Mouse (Mus musculus) hindbrain, embryonic 15.5 days (tissue): ENCODE data around the gene Col6a2. TPM values are rescaled to one million over a fixed set of nuclear protein-coding genes. Genes with fewer than 3 reads are reported as not detected.

Experiments used
- ATAC-seq: fragments of 200-750 bp; cut with Nextera tagmentation; 2 replicates; pipeline ENCODE4 v1.8.0; 2017; ENCODE audit warnings: low read depth, moderate number of reproducible peaks, moderate TSS enrichment; ENCODE audit not compliant: low FRiP score
- H3K27ac ChIP-seq: fragments of 300-500 bp; sonication (generic); replicated peaks from 2 replicates; pipeline ENCODE4 v1.5.1; 2015; ENCODE audit warnings: mild to moderate bottlenecking, inconsistent platforms
- H3K27me3 ChIP-seq: fragments of 300-500 bp; sonication (generic); 2 replicates; pipeline ENCODE4 v1.6.1; 2015; ENCODE audit warnings: control low read depth, inconsistent platforms
- H3K36me3 ChIP-seq: fragments of 300-500 bp; sonication (generic); 2 replicates; pipeline ENCODE4 v1.6.1; 2015; ENCODE audit warnings: control low read depth, inconsistent platforms
- H3K4me1 ChIP-seq: fragments of 300-500 bp; sonication (generic); replicated peaks from 2 replicates; pipeline ENCODE4 v1.6.1; 2015; ENCODE audit warnings: control low read depth, inconsistent platforms
- H3K4me2 ChIP-seq: fragments of 300-500 bp; sonication (generic); 2 replicates; pipeline ENCODE4 v1.6.1; 2015; ENCODE audit warnings: moderate library complexity, mild to moderate bottlenecking, inconsistent platforms
- H3K4me3 ChIP-seq: fragments of 300-500 bp; sonication (generic); 2 replicates; pipeline ENCODE4 v1.5.1; 2015; ENCODE audit warnings: mild to moderate bottlenecking, inconsistent platforms
- H3K9ac ChIP-seq: fragments of 300-500 bp; sonication (generic); 2 replicates; pipeline ENCODE4 v1.6.1; 2015; ENCODE audit warnings: inconsistent platforms
- H3K9me3 ChIP-seq: fragments of 300-500 bp; sonication (generic); 2 replicates; pipeline ENCODE4 v1.6.1; 2016; ENCODE audit warnings: control low read depth, inconsistent platforms
- WGBS: fragments of 180-500 bp; shearing (Covaris S2); methylation state at CpG from one replicate; pipeline ENCODE4 v1.1.7; 2015; 5-methylcytosine and 5-hydroxymethylcytosine counted together
- polyA plus RNA-seq: library from polyadenylated mRNA; unstranded; fragments of >200 nt; fragmentation: Nextera tagmentation; extraction: Ambion mirVana; gene quantifications from 2 replicates; pipeline ENCODE4 v1.2.1, GENCODE M21; 2015

Col6a2 gene
- polyA plus RNA-seq, 1 experiment from 2014 or later: 21.6 TPM

- no peak overlapping the region for H3K27ac ChIP-seq
- no peak overlapping the region for H3K9ac ChIP-seq
- H3K4me1 ChIP-seq: no peaks in the 10 kb centered on the region
- H3K36me3 ChIP-seq: no peaks in the 10 kb centered on the region
- no peak overlapping the region for H3K4me2 ChIP-seq
- whole genome bisulfite sequencing: 84% methylated on average over 8 of the region's 8 CpGs
- no peak for ATAC-seq
- H3K9me3 ChIP-seq: no peaks in the 10 kb centered on the region
- H3K27me3 ChIP-seq: no peaks in the 10 kb centered on the region
- H3K4me3 ChIP-seq: no peak overlapping the region
These were observed 9.2 kb upstream of the Col6a2 start for GRCm38 (mm10) chr10:76632630-76633029.

- H3K4me2 ChIP-seq: no peak overlapping the region
- H3K27ac ChIP-seq: no peak overlapping the region
- no peak for ATAC-seq
- no peaks in the 10 kb centered on the region for H3K36me3 ChIP-seq
- WGBS: 98% methylated on average over 1 of the region's 1 CpGs
- H3K4me1 ChIP-seq: no peaks in the 10 kb centered on the region
- H3K9me3 ChIP-seq: no peaks in the 10 kb centered on the region
- H3K9ac ChIP-seq: no peak overlapping the region
- no peaks in the 10 kb centered on the region for H3K27me3 ChIP-seq
- H3K4me3 ChIP-seq: no peak overlapping the region
These were observed 7.2 kb upstream of the Col6a2 start for GRCm38 (mm10) chr10:76630657-76631056.

GRCm38 (mm10) chr10:76627714-76628113 lies 4.3 kb upstream of the Col6a2 start:
- ATAC-seq: no peak
- 86% methylated on average over 5 of the region's 5 CpGs for WGBS
- H3K9me3 ChIP-seq: no peaks in the 10 kb centered on the region
- H3K27me3 ChIP-seq: no peaks in the 10 kb centered on the region
- no peak overlapping the region for H3K27ac ChIP-seq
- H3K4me3 ChIP-seq: no peak overlapping the region
- peaks cover 4% of the 10 kb centered on the region for H3K4me1 ChIP-seq
- H3K36me3 ChIP-seq: no peaks in the 10 kb centered on the region
- no peak overlapping the region for H3K9ac ChIP-seq
- no peak overlapping the region for H3K4me2 ChIP-seq

DNA sequence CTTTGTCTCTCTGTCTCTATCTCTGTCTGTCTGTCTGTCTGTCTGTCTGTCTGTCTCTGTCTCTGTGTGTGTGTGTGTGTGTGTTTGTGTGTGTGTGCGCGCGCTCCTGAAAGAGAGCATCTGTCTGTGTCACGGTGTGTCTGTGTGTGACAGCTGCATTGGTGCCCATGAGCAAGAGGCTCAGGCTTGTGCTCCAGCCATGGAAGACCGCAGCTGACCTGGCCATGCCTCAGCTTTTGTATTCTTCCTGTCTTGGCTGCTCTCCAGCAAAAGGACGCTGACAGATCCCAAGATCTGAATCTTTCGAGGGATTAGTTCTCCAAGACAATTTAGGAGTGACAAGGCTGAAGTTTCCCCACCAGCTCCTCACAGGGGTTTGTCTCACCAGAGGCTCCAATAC lies 1.5 kb upstream of the Col6a2 start:
- no peak for ATAC-seq
- H3K27ac ChIP-seq: no peak overlapping the region
- WGBS: 63% methylated on average over 7 of the region's 7 CpGs
- H3K4me3 ChIP-seq: no peak overlapping the region
- H3K9ac ChIP-seq: no peak overlapping the region
- no peak overlapping the region for H3K4me2 ChIP-seq
- no peaks in the 10 kb centered on the region for H3K9me3 ChIP-seq
- no peaks in the 10 kb centered on the region for H3K27me3 ChIP-seq
- H3K36me3 ChIP-seq: no peaks in the 10 kb centered on the region
- H3K4me1 ChIP-seq: peaks cover 4% of the 10 kb centered on the region

- peaks cover 4% of the 10 kb centered on the region for H3K4me1 ChIP-seq
- H3K4me2 ChIP-seq: peak overlapping the region; percentile 61
- H3K27me3 ChIP-seq: no peaks in the 10 kb centered on the region
- H3K4me3 ChIP-seq: no peak overlapping the region; the same call in 1 of the 2 replicates
- H3K36me3 ChIP-seq: no peaks in the 10 kb centered on the region
- no peak overlapping the region for H3K27ac ChIP-seq
- 31% methylated on average over 6 of the region's 7 CpGs for WGBS
- 0 out of 2 replicates have a peak, but pooled peaks have one; percentile 23 for ATAC-seq
- no peaks in the 10 kb centered on the region for H3K9me3 ChIP-seq
- H3K9ac ChIP-seq: no peak overlapping the region
These were observed 304 bp upstream of the Col6a2 start for GRCm38 (mm10) chr10:76623734-76624133.

DNA sequence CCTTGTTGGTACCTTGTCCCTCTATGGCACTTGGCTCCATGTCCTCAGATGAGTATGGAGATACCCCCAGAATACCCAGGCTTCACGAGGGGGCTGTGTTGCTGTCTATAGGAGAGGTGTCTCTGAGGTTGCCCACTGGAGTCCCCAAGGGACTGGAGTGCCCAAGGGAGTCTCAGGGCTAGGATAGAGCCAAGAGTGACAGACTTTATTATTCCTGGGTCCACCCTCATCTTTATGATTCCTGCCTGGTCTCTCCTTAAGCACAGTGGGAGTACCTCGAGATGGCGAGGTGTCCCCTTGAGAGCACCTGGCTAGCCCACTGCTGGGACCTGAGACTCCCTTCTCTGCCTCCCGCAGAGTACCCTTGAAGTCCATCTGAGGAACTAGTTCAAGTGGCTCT lies 1.0 kb downstream of the Col6a2 start:
- H3K9me3 ChIP-seq: no peaks in the 10 kb centered on the region
- ATAC-seq: no peak
- H3K4me2 ChIP-seq: peak overlapping the region; percentile 61
- peak overlapping the region; percentile 28; the same call in 1 of the 2 replicates for H3K4me3 ChIP-seq
- no peaks in the 10 kb centered on the region for H3K36me3 ChIP-seq
- no peaks in the 10 kb centered on the region for H3K27me3 ChIP-seq
- no peak overlapping the region for H3K27ac ChIP-seq
- H3K4me1 ChIP-seq: peaks cover 4% of the 10 kb centered on the region
- H3K9ac ChIP-seq: no peak overlapping the region
- WGBS: 68% methylated on average over 4 of the region's 4 CpGs

DNA sequence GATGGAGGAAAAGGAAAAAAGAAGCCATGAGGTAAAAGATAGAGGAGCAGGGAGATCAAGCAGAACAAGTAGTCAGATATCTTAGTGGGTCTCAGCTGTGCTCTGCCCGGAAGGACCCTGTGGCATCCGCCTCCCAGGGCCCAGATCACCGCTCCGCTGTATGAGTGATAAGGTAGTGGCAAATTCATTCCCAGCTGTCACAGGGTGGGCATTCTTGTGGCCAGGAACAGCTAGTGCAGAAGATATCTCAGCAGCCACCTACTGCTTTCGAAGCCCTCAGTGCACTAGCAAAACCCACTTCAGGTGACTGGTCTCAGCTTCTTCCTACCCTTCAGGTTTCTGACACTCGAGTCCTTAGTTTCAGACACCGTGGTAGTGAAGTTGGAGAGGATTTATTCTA lies 11.0 kb downstream of the Col6a2 start:
- ATAC-seq: no peak

GRCm38 (mm10) chr10:76602690-76603089 lies 20.7 kb downstream of the Col6a2 start:
- Histone ChIP-seq H3K27ac (no peak overlapping the region), H3K36me3 (no peaks in the 10 kb centered on the region), H3K27me3 (no peaks in the 10 kb centered on the region), H3K9ac (no peak overlapping the region), H3K4me1 (no peaks in the 10 kb centered on the region), H3K4me2 (no peak overlapping the region), H3K4me3 (no peak overlapping the region), H3K9me3 (no peaks in the 10 kb centered on the region)
- WGBS: 87% methylated on average over 3 of the region's 3 CpGs
- no peak for ATAC-seq

More for the DNA sequence above, 11.0 kb downstream of the Col6a2 start:
- Histone ChIP-seq H3K27ac (no peak overlapping the region), H3K4me2 (no peak overlapping the region), H3K27me3 (no peaks in the 10 kb centered on the region), H3K4me1 (no peaks in the 10 kb centered on the region), H3K4me3 (no peak overlapping the region), H3K36me3 (no peaks in the 10 kb centered on the region), H3K9me3 (no peaks in the 10 kb centered on the region), H3K9ac (no peak overlapping the region)
- 89% methylated on average over 7 of the region's 7 CpGs for WGBS

DNA sequence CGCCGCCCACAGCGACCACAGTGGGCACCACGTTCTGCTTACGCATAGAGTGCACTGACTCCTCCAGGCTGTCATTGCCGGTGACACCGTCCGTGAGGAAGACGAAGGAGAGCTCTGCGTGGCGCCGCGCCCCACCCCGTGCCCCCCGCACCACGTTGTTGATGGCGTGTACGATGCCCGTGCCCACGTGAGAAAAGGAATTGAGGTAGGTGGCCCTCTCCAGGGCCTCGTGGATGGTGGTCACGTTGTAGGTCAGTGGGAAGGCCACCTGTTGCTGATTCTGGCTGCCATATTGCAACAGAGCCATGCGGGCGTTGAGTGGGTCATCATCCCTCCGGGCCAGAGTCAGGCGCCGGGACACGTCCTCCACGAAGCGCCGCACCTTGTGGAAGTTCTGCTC lies 27.1 kb downstream of the Col6a2 start:
- no peak overlapping the region for H3K9ac ChIP-seq
- no peaks in the 10 kb centered on the region for H3K9me3 ChIP-seq
- H3K4me2 ChIP-seq: no peak overlapping the region
- WGBS: 93% methylated on average over 31 of the region's 31 CpGs
- H3K4me3 ChIP-seq: no peak overlapping the region
- H3K4me1 ChIP-seq: no peaks in the 10 kb centered on the region
- H3K36me3 ChIP-seq: no peaks in the 10 kb centered on the region
- H3K27me3 ChIP-seq: no peaks in the 10 kb centered on the region
- no peak overlapping the region for H3K27ac ChIP-seq
- no peak for ATAC-seq

- whole genome bisulfite sequencing: 81% methylated on average over 11 of the region's 11 CpGs
These were observed 33.2 kb downstream of the Col6a2 start for GRCm38 (mm10) chr10:76590197-76590596.

DNA sequence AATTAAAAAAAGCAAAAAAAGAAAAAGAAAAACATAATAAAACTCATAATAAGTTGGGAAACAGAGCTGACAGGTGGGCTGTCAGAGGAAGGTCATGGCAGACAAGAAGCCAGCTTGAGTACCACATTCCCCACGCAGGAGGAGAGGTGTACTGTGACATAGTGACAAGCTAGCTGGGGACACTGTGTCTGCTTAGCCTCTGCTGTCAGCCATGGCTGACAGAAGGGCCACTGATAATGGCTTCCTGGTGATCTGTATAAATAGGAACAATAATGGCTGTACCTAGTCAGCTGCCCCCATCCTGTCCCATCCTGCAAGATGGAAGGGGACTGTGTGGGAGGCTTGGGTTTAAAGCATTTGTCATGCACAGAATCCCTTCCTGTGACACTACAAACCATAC lies 37.2 kb downstream of the Col6a2 start:
- H3K27ac ChIP-seq: no peak overlapping the region
- no peak overlapping the region for H3K4me3 ChIP-seq
- H3K36me3 ChIP-seq: no peaks in the 10 kb centered on the region
- H3K9ac ChIP-seq: no peak overlapping the region
- ATAC-seq: no peak
- no peaks in the 10 kb centered on the region for H3K4me1 ChIP-seq
- H3K4me2 ChIP-seq: no peak overlapping the region
- H3K27me3 ChIP-seq: no peaks in the 10 kb centered on the region
- WGBS: 67% methylated on average over 1 of the region's 1 CpGs
- H3K9me3 ChIP-seq: no peaks in the 10 kb centered on the region

More at GRCm38 (mm10) chr10:76590197-76590596, 33.2 kb downstream of the Col6a2 start:
- no peak overlapping the region for H3K4me3 ChIP-seq
- no peak overlapping the region for H3K9ac ChIP-seq
- ATAC-seq: no peak
- no peak overlapping the region for H3K4me2 ChIP-seq
- no peak overlapping the region for H3K27ac ChIP-seq
- H3K9me3 ChIP-seq: no peaks in the 10 kb centered on the region
- no peaks in the 10 kb centered on the region for H3K27me3 ChIP-seq
- H3K4me1 ChIP-seq: no peaks in the 10 kb centered on the region
- no peaks in the 10 kb centered on the region for H3K36me3 ChIP-seq

DNA sequence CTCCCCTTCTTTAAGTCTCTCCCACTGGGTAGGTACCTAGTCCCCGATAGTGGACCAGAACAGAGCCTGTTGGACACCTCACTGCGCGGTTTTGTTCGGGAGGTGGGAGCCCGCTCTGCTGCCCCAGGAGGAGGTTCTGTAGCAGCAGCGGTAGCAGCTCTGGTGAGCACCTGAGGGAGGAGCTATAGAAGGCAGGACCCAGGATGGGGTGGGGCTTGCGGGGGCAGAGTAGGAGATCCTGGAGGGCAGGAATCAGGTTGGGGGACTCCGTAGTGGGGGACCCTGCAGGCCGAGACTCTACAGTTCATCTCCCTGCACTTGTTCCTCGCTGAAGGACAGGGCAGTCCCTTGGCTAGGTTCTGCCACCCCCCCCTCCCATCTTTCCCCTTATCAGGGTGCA lies 39.3 kb downstream of the Col6a2 start:
- no peak overlapping the region for H3K9ac ChIP-seq
- H3K9me3 ChIP-seq: no peaks in the 10 kb centered on the region
- 17% methylated on average over 10 of the region's 10 CpGs for WGBS
- H3K27me3 ChIP-seq: no peaks in the 10 kb centered on the region
- H3K4me2 ChIP-seq: peak overlapping the region; percentile 22; the same call in 1 of the 2 replicates
- no peak for ATAC-seq
- no peak overlapping the region for H3K4me3 ChIP-seq
- H3K4me1 ChIP-seq: no peaks in the 10 kb centered on the region
- no peaks in the 10 kb centered on the region for H3K36me3 ChIP-seq
- no peak overlapping the region for H3K27ac ChIP-seq

GRCm38 (mm10) chr10:76576920-76577319 lies 46.5 kb downstream of the Col6a2 start:
- Histone ChIP-seq H3K27me3 (no peaks in the 10 kb centered on the region), H3K4me1 (no peaks in the 10 kb centered on the region), H3K36me3 (no peaks in the 10 kb centered on the region), H3K4me2 (no peak overlapping the region), H3K9ac (no peak overlapping the region), H3K27ac (no peak overlapping the region), H3K4me3 (no peak overlapping the region), H3K9me3 (no peaks in the 10 kb centered on the region)
- WGBS: 76% methylated on average over 7 of the region's 7 CpGs
- no peak for ATAC-seq
